Mouse (Mus musculus) embryonic stem cell, embryonic (primary cell): Measurements from ENCODE around the gene Dusp14.

Source experiments
- CTCF ChIA-PET, 4 experiments: fragments of 300-600 bp in 2 of 4; fragments of 350-600 bp in 2 of 4; sonication (Branson Sonifier 250); formaldehyde crosslinking; loops; one replicate each; lab custom pipeline; 2022; ENCODE audit warnings: inconsistent platforms in 2 of 4; lab: Charles Lee
- POLR2A ChIA-PET, 4 experiments: fragments of 300-600 bp in 2 of 4; fragments of 350-600 bp in 2 of 4; sonication (Branson Sonifier 250); formaldehyde crosslinking; loops; one replicate each; lab custom pipeline; 2022; ENCODE audit warnings: antibody characterized with exemption in 4 of 4, inconsistent platforms in 1 of 4; lab: Charles Lee

The Dusp14 gene

GRCm38 (mm10) chr11:84069034-84069370, at the start of gene Dusp14:
Gene Dusp14 (minus strand): TSS chr11:84069261.
- CTCF ChIA-PET: no interaction called here
- POLR2A ChIA-PET: interaction anchor here in 2 of 4 experiments (0.8 to 2.1 kb wide), 12 partner anchors 8 to 69 kb away, joined by 3 to 6 read pairs (median 3); no protein-coding TSS in a partner anchor

- POLR2A ChIA-PET: interaction anchor here in 2 of 4 experiments (0.7 to 1.7 kb wide), 10 partner anchors 8 to 28 kb away, joined by 3 to 6 read pairs (median 4); no protein-coding TSS in a partner anchor
- CTCF ChIA-PET: no interaction called here
These were observed 48.4 kb upstream of the Dusp14 start for GRCm38 (mm10) chr11:84117431-84117830.

GRCm38 (mm10) chr11:84116221-84116620, 47.2 kb upstream of the Dusp14 start:
- POLR2A ChIA-PET: interaction anchor here in 1 of 4 experiments (0.6 to 0.8 kb wide), 2 partner anchors 11 to 361 kb away, joined by 3 to 4 read pairs; no protein-coding TSS in a partner anchor
- CTCF ChIA-PET: no interaction called here

- ChIA-PET CTCF (no interaction called here), POLR2A (interaction anchor here in 2 of 4 experiments (0.8 to 3.9 kb wide), 2 partner anchors 10 to 360 kb away, joined by 4 to 55 read pairs; partner anchors contain the start of genes Acaca (in 1 of the 2) and Tada2a (in 1 of the 2))
These were observed 46.6 kb upstream of the Dusp14 start for GRCm38 (mm10) chr11:84115646-84116045.

- ChIA-PET CTCF (interaction anchor here in 2 of 4 experiments (0.6 to 1.0 kb wide), 4 partner anchors 9 to 66 kb away, joined by 3 to 7 read pairs (median 3); no protein-coding TSS in a partner anchor), POLR2A (interaction anchor here in 3 of 4 experiments (0.6 to 3.9 kb wide), 12 partner anchors 8 to 540 kb away, joined by 3 to 55 read pairs (median 3); partner anchors contain the start of genes Acaca (in 1 of the 3), Synrg (in 1 of the 3) and Tada2a (in 1 of the 3))
These were observed 44.6 kb upstream of the Dusp14 start for GRCm38 (mm10) chr11:84113623-84114022.

GRCm38 (mm10) chr11:84107137-84107536, 38.1 kb upstream of the Dusp14 start:
- POLR2A ChIA-PET: interaction anchor here in 2 of 4 experiments (0.6 to 2.4 kb wide), 6 partner anchors 9 to 34 kb away, joined by 3 to 7 read pairs (median 3); no protein-coding TSS in a partner anchor
- CTCF ChIA-PET: interaction anchor here in 2 of 4 experiments (0.5 to 0.8 kb wide), 2 partner anchors 21 to 1592 kb away, joined by 4 read pairs; no protein-coding TSS in a partner anchor

GRCm38 (mm10) chr11:84104036-84104435, 35.0 kb upstream of the Dusp14 start:
- ChIA-PET POLR2A (interaction anchor here in 1 of 4 experiments (1.0 to 3.2 kb wide), 5 partner anchors 9 to 20 kb away, joined by 3 to 12 read pairs (median 4); no protein-coding TSS in a partner anchor), CTCF (no interaction called here)

GRCm38 (mm10) chr11:84101182-84101581, 32.1 kb upstream of the Dusp14 start:
- ChIA-PET POLR2A (interaction anchor here in 2 of 4 experiments (0.6 to 3.2 kb wide), 9 partner anchors 8 to 120 kb away, joined by 3 to 12 read pairs (median 3); no protein-coding TSS in a partner anchor), CTCF (no interaction called here)

- ChIA-PET CTCF (no interaction called here), POLR2A (interaction anchor here in 3 of 4 experiments (0.8 to 2.6 kb wide), 10 partner anchors 9 to 32 kb away, joined by 3 to 13 read pairs (median 3); partner anchors contain the start of genes Acaca (in 1 of the 3) and Tada2a (in 1 of the 3))
These were observed 28.4 kb upstream of the Dusp14 start for GRCm38 (mm10) chr11:84097251-84097998.

- CTCF ChIA-PET: no interaction called here
- POLR2A ChIA-PET: interaction anchor here in 1 of 4 experiments (2.9 to 3.2 kb wide), 2 partner anchors 12 to 16 kb away, joined by 10 to 18 read pairs; no protein-coding TSS in a partner anchor
These were observed 26.0 kb upstream of the Dusp14 start for GRCm38 (mm10) chr11:84095084-84095483.

- ChIA-PET CTCF (no interaction called here), POLR2A (no interaction called here)
These were observed 21.5 kb upstream of the Dusp14 start for GRCm38 (mm10) chr11:84090572-84090971.

GRCm38 (mm10) chr11:84081901-84082300, 12.8 kb upstream of the Dusp14 start:
- CTCF ChIA-PET: no interaction called here
- POLR2A ChIA-PET: interaction anchor here in 3 of 4 experiments (0.7 to 4.2 kb wide), 13 partner anchors 8 to 140 kb away, joined by 3 to 18 read pairs (median 3); partner anchors contain the start of genes Ddx52 (in 1 of the 3) and Dusp14 (in 1 of the 3)

- CTCF ChIA-PET: interaction anchor here in 1 of 4 experiments (0.9 kb wide), 1 partner anchor 60 kb away, joined by 4 read pairs; no protein-coding TSS in a partner anchor
- POLR2A ChIA-PET: interaction anchor here in 1 of 4 experiments (0.9 to 2.7 kb wide), 2 partner anchors 14 to 81 kb away, joined by 3 to 10 read pairs; no protein-coding TSS in a partner anchor
These were observed 11.3 kb upstream of the Dusp14 start for GRCm38 (mm10) chr11:84080327-84080726.

- POLR2A ChIA-PET: interaction anchor here in 1 of 4 experiments (0.9 to 2.7 kb wide), 5 partner anchors 10 to 80 kb away, joined by 3 to 10 read pairs (median 6); partner anchors contain the start of gene Dusp14
- CTCF ChIA-PET: interaction anchor here in 1 of 4 experiments (0.9 kb wide), 1 partner anchor 61 kb away, joined by 4 read pairs; no protein-coding TSS in a partner anchor
These were observed 10.8 kb upstream of the Dusp14 start for GRCm38 (mm10) chr11:84079887-84080286.

GRCm38 (mm10) chr11:84079361-84079760, 10.3 kb upstream of the Dusp14 start:
- POLR2A ChIA-PET: interaction anchor here in 1 of 4 experiments (0.9 to 2.7 kb wide), 7 partner anchors 9 to 80 kb away, joined by 3 to 10 read pairs (median 6); partner anchors contain the start of gene Dusp14
- CTCF ChIA-PET: no interaction called here

GRCm38 (mm10) chr11:84078601-84079000, 9.5 kb upstream of the Dusp14 start:
- POLR2A ChIA-PET: interaction anchor here in 3 of 4 experiments (0.6 to 2.7 kb wide), 10 partner anchors 9 to 23 kb away, joined by 3 to 10 read pairs (median 5); partner anchors contain the start of gene Dusp14 (in 2 of the 3)
- CTCF ChIA-PET: interaction anchor here in 1 of 4 experiments (0.7 kb wide), 1 partner anchor 13 kb away, joined by 3 read pairs; no protein-coding TSS in a partner anchor

- CTCF ChIA-PET: no interaction called here
- POLR2A ChIA-PET: interaction anchor here in 3 of 4 experiments (0.6 to 2.1 kb wide), 8 partner anchors 8 to 142 kb away, joined by 3 to 8 read pairs (median 4); partner anchors contain the start of gene Dusp14 (in 1 of the 3)
These were observed 7.9 kb upstream of the Dusp14 start for GRCm38 (mm10) chr11:84077008-84077407.
